In genomic region chr2:146281346-146281745, GRCm38 (mm10) we compare ENCODE assay signal across 18 mouse cellular contexts. TPM values are rescaled to one million over a fixed set of nuclear protein-coding genes. Genes with fewer than 3 reads are reported as not detected.
A peak's percentile ranks its signal among the peaks of the same experiment; 100 is the strongest.
DNase-seq lines count a peak whose midpoint lies in the region; ATAC-seq and TF ChIP-seq lines count a peak whose summit lies in the region.
"Had no signal": no experiment of that assay in that cellular context is flagged by ENCODE, and none has a peak within 500 bp of the region (broad histone marks: within the 10 kb centered on the region; RNA-seq: fewer than 3 reads in every experiment).

No protein-coding gene starts in this region.

- no peak for TF ChIP-seq EP300 in stomach, postnatal 0 days (optimal IDR thresholded peaks at IDR 0.05)

- H3K9ac ChIP-seq in midbrain, embryonic 11.5 days (ENCODE audit: low read length): no peak overlapping the region
- H3K9ac ChIP-seq in midbrain, postnatal 0 days (replicated peaks; ENCODE audit: low read length, poor library complexity, severe bottlenecking): no peak overlapping the region
- H3K9ac ChIP-seq in forebrain, embryonic 15.5 days (replicated peaks): no peak overlapping the region
- no peak overlapping the region for H3K9ac ChIP-seq in hindbrain, postnatal 0 days (replicated peaks; ENCODE audit: low read length)
- H3K9ac ChIP-seq in stomach, postnatal 0 days (ENCODE audit: low read length): no peak overlapping the region
- H3K9ac ChIP-seq: limb, embryonic 15.5 days had no signal

- WGBS in midbrain, embryonic 11.5 days: 38% methylated on average over 6 of the region's 6 CpGs
- 33% methylated on average over 6 of the region's 6 CpGs for WGBS in midbrain, postnatal 0 days
- 43% methylated on average over 6 of the region's 6 CpGs for WGBS in forebrain, embryonic 15.5 days
- 50% methylated on average over 6 of the region's 6 CpGs for WGBS in hindbrain, postnatal 0 days
- 84% methylated on average over 6 of the region's 6 CpGs for WGBS in stomach, postnatal 0 days

- no peaks in the 10 kb centered on the region for H3K9me3 ChIP-seq in midbrain, embryonic 11.5 days (ENCODE audit: control insufficient read depth, low read length)
- H3K9me3 ChIP-seq in midbrain, postnatal 0 days (ENCODE audit: low read length): no peaks in the 10 kb centered on the region
- H3K9me3 ChIP-seq in forebrain, embryonic 15.5 days: no peaks in the 10 kb centered on the region
- H3K9me3 ChIP-seq in hindbrain, postnatal 0 days (ENCODE audit: low read length): no peaks in the 10 kb centered on the region
- no peaks in the 10 kb centered on the region for H3K9me3 ChIP-seq in stomach, postnatal 0 days (ENCODE audit: control insufficient read depth, low read length)
- H3K9me3 ChIP-seq: limb, embryonic 15.5 days had no signal

- H3K27ac ChIP-seq in midbrain, embryonic 11.5 days (ENCODE audit: low read depth, low read length): no peak overlapping the region
- H3K27ac ChIP-seq in midbrain, postnatal 0 days (ENCODE audit: low read depth, low read length): no peak overlapping the region
- H3K27ac ChIP-seq in forebrain, embryonic 15.5 days (replicated peaks): peak overlapping the region; percentile 87
- peak overlapping the region; percentile 20; the same call in 1 of the 2 replicates for H3K27ac ChIP-seq in hindbrain, postnatal 0 days
- H3K27ac ChIP-seq in stomach, postnatal 0 days (replicated peaks): no peak overlapping the region
- H3K27ac ChIP-seq: heart, adult 2 months; limb, embryonic 15.5 days had no signal

- H3K4me2 ChIP-seq in midbrain, embryonic 11.5 days: no peak overlapping the region
- no peak overlapping the region for H3K4me2 ChIP-seq in midbrain, postnatal 0 days (ENCODE audit: low read depth, low read length, poor library complexity, severe bottlenecking)
- no peak overlapping the region for H3K4me2 ChIP-seq in forebrain, embryonic 15.5 days (replicated peaks)
- no peak overlapping the region for H3K4me2 ChIP-seq in hindbrain, postnatal 0 days (ENCODE audit: low read depth, low read length)
- no peak overlapping the region for H3K4me2 ChIP-seq in stomach, postnatal 0 days (replicated peaks; ENCODE audit: low read depth)
- H3K4me2 ChIP-seq: limb, embryonic 15.5 days had no signal

- peaks cover 25% of the 10 kb centered on the region for H3K4me1 ChIP-seq in midbrain, embryonic 11.5 days (ENCODE audit: control insufficient read depth, insufficient read depth, low read length)
- H3K4me1 ChIP-seq in midbrain, postnatal 0 days (ENCODE audit: insufficient read depth, low read length): peaks cover 7% of the 10 kb centered on the region; the same call in 1 of the 2 replicates
- peaks cover 44% of the 10 kb centered on the region for H3K4me1 ChIP-seq in forebrain, embryonic 15.5 days
- peaks cover 7% of the 10 kb centered on the region; the same call in 1 of the 2 replicates for H3K4me1 ChIP-seq in hindbrain, postnatal 0 days (ENCODE audit: insufficient read depth, low read length)
- H3K4me1 ChIP-seq in stomach, postnatal 0 days (replicated peaks; ENCODE audit: control insufficient read depth, insufficient read depth): no peaks in the 10 kb centered on the region

- H3K36me3 ChIP-seq in midbrain, embryonic 11.5 days (ENCODE audit: control insufficient read depth, insufficient read depth, low read length): no peaks in the 10 kb centered on the region
- H3K36me3 ChIP-seq in midbrain, postnatal 0 days (ENCODE audit: insufficient read depth, low read length): no peaks in the 10 kb centered on the region
- no peaks in the 10 kb centered on the region for H3K36me3 ChIP-seq in forebrain, embryonic 15.5 days
- H3K36me3 ChIP-seq in hindbrain, postnatal 0 days (ENCODE audit: insufficient read depth, low read length): no peaks in the 10 kb centered on the region
- no peaks in the 10 kb centered on the region for H3K36me3 ChIP-seq in stomach, postnatal 0 days (ENCODE audit: control insufficient read depth, insufficient read depth, low read length)
- H3K36me3 ChIP-seq: limb, embryonic 15.5 days had no signal

- peak; percentile 37 for DNase-seq in midbrain, embryonic 11.5 days (ENCODE audit: low spot score, missing footprints)
- no peak for DNase-seq in midbrain, postnatal 0 days (ENCODE audit: low spot score)
- no peak for DNase-seq in hindbrain, postnatal 0 days (ENCODE audit: low spot score)
- DNase-seq in stomach, postnatal 0 days (ENCODE audit: low spot score): no peak
- no peak for DNase-seq in B cell, adult 2 months
- DNase-seq: adrenal gland, postnatal 25 days; cerebellum, postnatal 10 days; gastrocnemius, postnatal 10 days; heart, adult 2 months; kidney, adult 9 months; retina, postnatal 1 day had no signal

- TF ChIP-seq CTCF in midbrain, postnatal 0 days (IDR thresholded peaks at IDR 0.05): no peak
- TF ChIP-seq CTCF in hindbrain, postnatal 0 days (IDR thresholded peaks at IDR 0.05; ENCODE audit: low read depth): no peak
- no peak for TF ChIP-seq CTCF in stomach, postnatal 0 days (IDR thresholded peaks at IDR 0.05; ENCODE audit: low read depth)

- no peaks in the 10 kb centered on the region for H3K27me3 ChIP-seq in midbrain, embryonic 11.5 days (ENCODE audit: control insufficient read depth, insufficient read depth, low read length)
- H3K27me3 ChIP-seq in midbrain, postnatal 0 days (ENCODE audit: insufficient read depth, low read length): no peaks in the 10 kb centered on the region
- H3K27me3 ChIP-seq in forebrain, embryonic 15.5 days: no peaks in the 10 kb centered on the region
- H3K27me3 ChIP-seq in hindbrain, postnatal 0 days (ENCODE audit: insufficient read depth, low read length): no peaks in the 10 kb centered on the region
- H3K27me3 ChIP-seq in stomach, postnatal 0 days (ENCODE audit: control insufficient read depth, insufficient read depth, low read length): no peaks in the 10 kb centered on the region
- H3K27me3 ChIP-seq: limb, embryonic 15.5 days had no signal

- H3K4me3 ChIP-seq in midbrain, embryonic 11.5 days (ENCODE audit: low read depth, low read length): no peak overlapping the region
- no peak overlapping the region for H3K4me3 ChIP-seq in midbrain, postnatal 0 days (ENCODE audit: low read depth, low read length)
- H3K4me3 ChIP-seq in forebrain, embryonic 15.5 days: no peak overlapping the region
- H3K4me3 ChIP-seq in hindbrain, postnatal 0 days (ENCODE audit: low read length): no peak overlapping the region
- H3K4me3 ChIP-seq in stomach, postnatal 0 days (ENCODE audit: low read depth, low read length): no peak overlapping the region
- H3K4me3 ChIP-seq: heart, adult 2 months; limb, embryonic 15.5 days; myocyte had no signal

- peak; percentile 7; the same call in 1 of the 2 replicates for ATAC-seq in midbrain, embryonic 11.5 days (ENCODE audit: low FRiP score)
- no peak for ATAC-seq in midbrain, postnatal 0 days (ENCODE audit: low FRiP score)
- no peak for ATAC-seq in forebrain, embryonic 15.5 days (replicated peaks)
- ATAC-seq in hindbrain, postnatal 0 days: no peak
- no peak for ATAC-seq in stomach, postnatal 0 days (ENCODE audit: low FRiP score, low TSS enrichment)
- ATAC-seq in granulocyte monocyte progenitor cell, adult 5-6 weeks (replicated peaks; ENCODE audit: poor library complexity, severe bottlenecking): no peak
- ATAC-seq: inflammation-experienced regulatory T-cells, adult 6 months; lung, postnatal 0 days had no signal

RNA-seq across cellular contexts. Expression of gene Insm1, which starts 59.6 kb away (rescaled TPM):
- polyA plus RNA-seq in midbrain, embryonic 11.5 days (2014; fragmentation: Nextera tagmentation; extraction: Ambion mirVana): 11.7 and 12.5 TPM in 2 replicates
- total RNA-seq in midbrain, postnatal 0 days (2014; rRNA removed): 13.9 and 20.6 TPM in 2 replicates
- 1.5 and 1.9 TPM in 2 replicates for polyA plus RNA-seq in midbrain, postnatal 0 days (2015; fragmentation: Nextera tagmentation; extraction: Ambion mirVana)
- polyA plus RNA-seq in forebrain, embryonic 15.5 days (2015; fragmentation: Nextera tagmentation; extraction: Ambion mirVana): 13.5 and 15.6 TPM in 2 replicates
- total RNA-seq in hindbrain, postnatal 0 days (2014; rRNA removed): 42.7 and 44.0 TPM in 2 replicates
- 4.2 and 4.4 TPM in 2 replicates for polyA plus RNA-seq in hindbrain, postnatal 0 days (2015; fragmentation: Nextera tagmentation; extraction: Ambion mirVana)
- 0.29 and 0.44 TPM in 2 replicates for polyA plus RNA-seq in stomach, postnatal 0 days (2015; fragmentation: Nextera tagmentation; extraction: Ambion mirVana)
- total RNA-seq in granulocyte monocyte progenitor cell, adult 5-6 weeks (2014; fragmentation: Nextera tagmentation): not detected in 2 replicates
- not detected in 2 replicates for total RNA-seq in granulocyte monocyte progenitor cell, adult 5-6 weeks (2017)
- total RNA-seq: gastrocnemius, postnatal 10 days; heart, adult 2 months; megakaryocyte, adult 5-6 weeks had no signal
- polyA plus RNA-seq: heart, adult 2 months; inflammation-experienced regulatory T-cells, adult 6 months; myocyte had no signal

Comparison
In these comparisons a context has a peak if more than half of its experiments do, and no peak if none do; other contexts are left out.
1. H3K27ac ChIP-seq: peak in forebrain, embryonic 15.5 days (single experiment) and hindbrain, postnatal 0 days (single experiment); none in midbrain, embryonic 11.5 days (single experiment), midbrain, postnatal 0 days (single experiment) and stomach, postnatal 0 days (single experiment).